Mouse (Mus musculus) cerebellum, adult 11-12 months (tissue): ENCODE data around the gene Prss56.

Source experiments
- DNase-seq: peaks from one replicate; pipeline ENCODE4 v3.0.0; 2022

The Prss56 gene

DNA sequence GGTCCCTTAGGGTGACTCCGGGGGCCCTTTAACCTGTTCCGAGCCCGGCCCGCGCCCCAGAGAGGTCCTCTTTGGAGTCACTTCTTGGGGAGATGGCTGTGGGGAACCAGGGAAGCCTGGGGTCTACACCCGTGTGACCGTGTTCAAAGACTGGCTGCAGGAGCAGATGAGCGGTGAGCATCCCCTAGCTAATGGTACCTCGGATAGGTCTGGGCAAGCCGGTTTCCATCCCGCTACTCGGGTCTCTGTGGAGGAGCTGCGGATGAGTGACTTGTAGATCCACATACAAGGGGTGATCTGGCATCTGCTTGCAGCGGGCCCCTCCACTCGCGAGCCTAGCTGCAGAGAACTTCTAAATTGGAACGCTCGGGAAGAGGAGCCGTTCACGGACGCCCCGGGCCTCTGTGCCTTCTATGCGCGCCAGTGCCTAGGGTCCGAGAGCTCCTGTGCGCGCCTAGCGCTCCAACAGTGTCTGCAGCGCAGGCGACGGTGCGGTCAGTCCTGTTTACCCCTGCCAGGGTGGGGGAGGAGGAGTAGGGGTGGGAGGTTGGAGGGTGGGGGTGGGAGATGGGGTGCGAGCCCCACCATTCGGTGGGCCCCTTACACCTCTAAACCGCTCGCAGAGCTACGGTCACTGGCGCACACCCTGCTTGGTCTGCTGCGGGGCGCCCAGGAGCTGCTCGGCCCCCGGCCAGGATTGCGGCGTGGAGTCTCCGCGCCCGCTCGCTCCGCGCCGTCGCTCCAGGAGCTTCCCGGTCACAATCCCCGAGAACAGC lies 3.3 kb downstream of the Prss56 start:
- DNase-seq, result no peak

DNA sequence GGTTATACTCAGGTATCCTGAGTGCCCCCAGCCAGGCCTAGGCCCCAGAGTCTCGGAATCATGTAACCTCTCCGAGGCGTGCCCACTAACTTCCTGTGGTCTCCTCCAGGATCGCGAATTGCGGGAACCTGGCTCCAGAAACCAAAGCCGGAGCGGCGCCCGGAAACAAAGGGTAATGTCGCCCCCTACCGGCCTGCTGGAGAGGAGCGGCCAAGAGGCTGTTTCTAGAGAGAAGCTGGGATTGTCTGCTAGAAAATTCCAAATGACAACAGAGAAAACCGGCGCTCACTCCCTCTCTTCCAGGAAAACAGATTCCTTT lies 3.9 kb downstream of the Prss56 start:
- DNase-seq, result peak; percentile 60

DNA sequence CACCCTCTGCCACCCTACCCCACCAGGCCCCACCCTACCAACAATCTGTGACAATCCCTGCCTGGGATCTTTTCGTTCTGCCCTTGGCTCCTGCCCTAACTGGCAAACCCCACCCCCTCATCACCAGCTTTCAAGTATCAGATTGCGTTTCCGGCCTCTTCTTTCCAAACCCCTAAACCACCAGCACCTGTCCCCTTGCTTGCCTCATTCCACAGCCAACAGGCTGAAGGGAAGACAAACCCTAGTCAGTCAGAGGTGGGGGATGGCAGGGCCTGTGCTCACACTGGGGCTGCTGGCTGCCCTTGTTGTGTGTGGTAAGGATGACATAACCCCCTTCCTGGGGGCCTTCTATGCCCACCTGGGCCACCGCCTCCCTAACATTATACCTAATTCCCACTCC lies 7.3 kb downstream of the Prss56 start, which contains the start of gene Chrnd:
Gene Chrnd (plus strand): TSS at position 179 of the 400 bp plus-strand sequence.
- DNase-seq, result no peak

DNA sequence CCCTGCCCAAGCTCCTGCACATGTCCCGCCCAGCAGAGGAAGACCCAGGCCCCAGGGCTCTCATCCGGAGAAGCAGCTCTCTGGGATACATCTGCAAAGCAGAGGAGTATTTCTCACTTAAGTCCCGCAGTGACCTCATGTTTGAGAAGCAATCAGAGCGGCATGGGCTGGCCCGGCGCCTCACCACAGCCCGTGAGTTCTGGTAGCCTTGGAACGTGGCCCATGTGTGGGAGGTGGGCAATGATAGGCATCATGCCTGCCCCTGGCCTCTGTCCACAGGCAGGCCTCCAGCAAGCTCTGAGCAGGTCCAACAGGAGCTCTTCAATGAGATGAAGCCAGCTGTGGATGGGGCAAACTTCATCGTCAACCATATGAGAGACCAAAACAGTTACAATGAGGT lies 14.2 kb downstream of the Prss56 start:
- DNase-seq, result no peak

DNA sequence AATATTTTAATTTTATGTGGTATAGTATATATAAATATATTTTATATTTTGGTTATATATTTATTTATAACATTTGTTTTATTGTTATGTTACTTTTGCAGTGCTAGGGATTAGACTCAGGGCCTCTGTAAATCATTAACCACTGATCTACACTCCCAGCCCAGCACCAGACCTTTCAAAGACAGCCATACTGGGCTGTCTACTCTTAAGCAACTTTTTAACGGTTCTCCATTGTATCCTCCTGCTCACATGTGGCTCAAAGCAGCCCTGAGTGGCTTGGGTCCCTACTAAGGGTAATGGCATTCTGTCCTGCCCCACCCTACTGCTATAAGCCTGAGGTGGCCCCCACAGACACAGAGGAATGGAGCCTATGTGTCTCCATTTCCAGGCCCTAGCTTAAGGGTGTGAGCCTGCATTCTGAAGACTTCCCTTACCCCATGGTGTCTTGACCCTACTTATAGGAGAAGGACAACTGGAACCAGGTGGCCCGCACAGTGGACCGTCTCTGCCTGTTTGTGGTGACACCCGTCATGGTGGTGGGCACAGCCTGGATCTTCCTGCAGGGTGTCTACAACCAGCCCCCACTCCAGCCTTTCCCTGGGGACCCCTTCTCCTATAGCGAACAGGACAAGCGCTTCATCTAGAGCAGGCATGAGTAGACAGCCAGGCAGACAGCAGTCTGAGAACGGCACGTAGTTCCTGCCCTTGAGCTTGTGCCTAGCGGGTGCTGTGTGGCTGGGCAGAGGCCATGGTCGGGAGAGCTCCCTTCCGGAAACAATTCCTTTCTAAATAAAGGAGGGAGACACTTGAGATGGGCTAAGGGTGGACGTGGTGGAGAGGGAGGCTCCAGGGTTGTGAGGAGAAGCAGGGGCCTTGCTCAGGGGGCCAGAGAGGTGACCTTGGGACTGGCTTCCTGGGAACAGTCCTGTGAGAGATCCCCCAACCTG lies 15.3 kb downstream of the Prss56 start:
- no peak for DNase-seq

DNA sequence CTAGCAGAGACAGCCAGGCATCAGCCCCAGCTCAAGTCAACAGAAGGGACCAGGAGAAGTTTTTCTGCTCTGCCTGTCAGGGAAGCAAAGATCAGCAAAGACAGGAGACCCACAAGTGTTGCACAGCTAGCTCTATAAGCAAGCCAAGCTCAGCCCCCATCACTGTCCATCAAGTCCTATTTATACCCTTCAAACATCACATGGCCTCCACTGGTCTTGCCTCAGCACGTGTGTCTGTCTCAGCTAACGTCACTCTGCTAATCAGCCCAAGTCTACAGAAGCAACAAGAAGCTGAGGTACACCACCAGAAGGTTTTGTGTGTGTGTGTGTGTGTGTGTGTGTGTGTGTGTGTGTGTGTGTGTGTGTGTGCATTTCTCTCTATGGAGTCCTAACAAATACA lies 17.7 kb downstream of the Prss56 start:
- DNase-seq, result no peak

DNA sequence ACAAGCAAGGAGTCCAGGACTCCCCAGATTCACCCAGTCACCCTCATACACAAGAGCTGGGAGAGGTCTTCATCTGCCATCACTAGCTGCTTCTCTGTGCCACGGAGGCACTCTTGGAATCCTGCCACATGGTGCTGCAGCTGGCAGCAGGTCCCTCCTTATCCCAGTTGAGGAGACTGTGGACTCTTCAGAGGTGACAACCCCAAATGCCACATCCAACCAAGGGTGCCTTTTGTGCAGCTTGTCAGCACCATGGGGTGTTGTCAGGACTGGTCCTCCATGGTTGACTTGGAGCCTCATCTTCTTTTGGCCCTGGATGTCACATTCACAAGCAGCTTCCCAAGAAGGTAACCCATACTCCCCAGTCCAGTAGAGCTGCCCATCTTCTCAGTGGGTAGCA lies 18.7 kb downstream of the Prss56 start:
- no peak for DNase-seq

DNA sequence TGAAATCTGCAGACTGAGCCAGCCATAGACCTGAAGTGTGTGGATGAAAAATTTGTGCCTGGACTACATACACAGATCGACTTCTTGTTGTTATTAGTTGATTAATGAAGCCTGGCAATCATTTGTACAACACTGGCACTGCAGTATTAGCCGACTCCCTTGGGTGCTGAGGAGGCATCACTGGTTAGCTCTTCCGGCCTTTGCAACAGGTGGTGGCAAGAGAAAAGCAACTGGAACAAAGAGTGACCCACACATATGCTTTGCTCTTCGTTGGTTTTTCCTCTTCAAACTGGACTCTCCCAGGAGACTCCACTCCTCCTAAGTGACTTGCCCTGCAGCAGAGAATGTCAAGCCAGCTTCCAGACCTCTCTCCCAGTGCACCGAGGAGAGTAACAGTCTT lies 20.7 kb downstream of the Prss56 start:
- no peak for DNase-seq

DNA sequence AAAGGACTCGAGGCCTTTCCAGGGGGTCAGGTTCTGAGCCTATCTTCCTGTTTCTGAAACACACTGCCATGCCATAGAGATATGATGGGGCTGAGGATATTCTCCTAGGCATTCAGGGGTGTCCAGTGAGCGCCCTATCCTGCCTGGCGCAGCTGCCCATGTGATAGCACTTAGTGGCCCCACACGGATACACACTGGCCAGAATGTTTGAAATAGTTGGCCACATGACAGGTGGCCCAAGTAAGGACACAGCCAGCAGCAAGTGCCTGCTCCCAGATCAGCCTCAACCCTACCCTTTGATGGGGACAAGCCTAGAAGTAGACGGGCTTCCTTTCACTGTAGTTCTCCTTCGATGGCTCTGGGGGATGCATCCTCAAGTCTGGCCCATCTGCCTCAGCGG lies 21.4 kb downstream of the Prss56 start, which contains the start of gene Chrng:
Gene Chrng (plus strand): TSS at position 193 of the 400 bp plus-strand sequence.
- DNase-seq, result no peak

DNA sequence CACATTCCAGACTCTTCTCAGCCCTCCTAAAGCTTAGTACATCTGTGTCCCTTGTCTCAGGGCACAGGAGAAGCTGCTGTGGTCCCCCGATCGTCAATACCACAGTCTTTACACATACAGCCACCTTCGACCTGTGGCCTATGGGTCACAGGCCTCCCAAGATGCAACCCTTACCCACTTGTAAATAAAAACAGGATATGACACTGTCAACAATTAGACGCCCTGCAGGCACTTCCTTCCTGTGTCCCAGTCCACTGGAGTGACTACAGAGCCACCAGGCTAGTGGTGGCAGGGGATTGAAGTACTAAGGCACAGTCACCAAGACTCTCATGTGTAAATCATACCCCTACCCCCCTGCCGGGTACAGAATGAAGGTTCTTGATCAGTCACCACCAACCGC lies 21.9 kb downstream of the Prss56 start:
- no peak for DNase-seq

DNA sequence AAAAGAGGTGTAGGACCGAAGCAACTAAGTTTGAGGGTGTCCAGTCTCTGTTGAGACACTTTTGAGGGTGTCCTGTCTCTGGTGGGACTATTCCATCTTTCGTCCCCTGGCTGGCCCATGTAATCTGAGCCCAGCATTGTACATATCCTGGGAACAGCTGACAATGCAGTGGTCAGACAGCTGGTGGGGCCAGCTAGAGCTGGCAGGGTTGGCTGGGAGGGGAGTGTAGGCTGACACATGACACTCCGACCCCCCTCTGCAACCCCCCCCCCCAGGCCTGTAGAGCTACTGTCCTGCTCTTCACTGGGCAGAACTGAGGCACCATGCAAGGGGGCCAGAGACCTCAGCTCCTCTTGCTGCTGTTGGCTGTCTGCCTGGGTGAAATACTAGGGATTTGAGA lies 22.4 kb downstream of the Prss56 start:
- DNase-seq, result no peak

DNA sequence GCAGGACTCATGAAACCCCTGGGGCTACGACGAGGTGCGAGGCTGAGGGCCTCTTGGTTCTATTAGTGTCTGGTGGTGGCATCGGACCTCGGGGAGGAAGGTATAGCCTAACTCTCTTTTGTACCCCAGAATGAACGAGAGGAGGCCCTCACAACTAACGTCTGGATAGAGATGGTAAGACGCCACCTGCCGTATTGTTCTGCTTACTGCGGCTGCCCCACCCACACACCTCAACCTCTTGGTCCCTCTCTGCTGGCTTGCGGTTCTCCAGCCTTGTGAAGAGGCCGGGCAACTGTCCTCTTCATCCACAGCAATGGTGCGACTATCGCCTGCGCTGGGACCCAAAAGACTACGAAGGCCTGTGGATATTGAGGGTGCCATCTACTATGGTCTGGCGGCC lies 23.2 kb downstream of the Prss56 start:
- DNase-seq, result no peak

DNA sequence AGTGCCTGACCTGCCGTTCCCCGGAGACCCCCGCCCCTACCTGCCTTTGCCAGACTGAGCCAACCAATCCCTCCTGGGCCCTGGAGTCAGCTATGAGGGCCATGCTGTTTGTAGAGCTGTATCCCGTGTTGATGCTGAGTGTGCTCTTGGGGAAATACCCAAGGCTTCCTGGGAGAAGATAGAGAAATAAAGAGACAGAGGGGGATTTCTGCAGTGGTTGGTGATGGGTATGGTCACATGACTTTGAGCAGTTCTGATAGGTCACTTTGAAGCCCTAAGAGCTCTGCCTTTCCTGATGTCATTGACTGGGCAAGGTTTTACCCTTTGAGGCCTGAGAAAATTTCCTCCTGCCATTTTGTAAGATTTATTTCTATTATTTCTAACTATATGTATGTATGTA lies 28.3 kb downstream of the Prss56 start:
- DNase-seq, result no peak

DNA sequence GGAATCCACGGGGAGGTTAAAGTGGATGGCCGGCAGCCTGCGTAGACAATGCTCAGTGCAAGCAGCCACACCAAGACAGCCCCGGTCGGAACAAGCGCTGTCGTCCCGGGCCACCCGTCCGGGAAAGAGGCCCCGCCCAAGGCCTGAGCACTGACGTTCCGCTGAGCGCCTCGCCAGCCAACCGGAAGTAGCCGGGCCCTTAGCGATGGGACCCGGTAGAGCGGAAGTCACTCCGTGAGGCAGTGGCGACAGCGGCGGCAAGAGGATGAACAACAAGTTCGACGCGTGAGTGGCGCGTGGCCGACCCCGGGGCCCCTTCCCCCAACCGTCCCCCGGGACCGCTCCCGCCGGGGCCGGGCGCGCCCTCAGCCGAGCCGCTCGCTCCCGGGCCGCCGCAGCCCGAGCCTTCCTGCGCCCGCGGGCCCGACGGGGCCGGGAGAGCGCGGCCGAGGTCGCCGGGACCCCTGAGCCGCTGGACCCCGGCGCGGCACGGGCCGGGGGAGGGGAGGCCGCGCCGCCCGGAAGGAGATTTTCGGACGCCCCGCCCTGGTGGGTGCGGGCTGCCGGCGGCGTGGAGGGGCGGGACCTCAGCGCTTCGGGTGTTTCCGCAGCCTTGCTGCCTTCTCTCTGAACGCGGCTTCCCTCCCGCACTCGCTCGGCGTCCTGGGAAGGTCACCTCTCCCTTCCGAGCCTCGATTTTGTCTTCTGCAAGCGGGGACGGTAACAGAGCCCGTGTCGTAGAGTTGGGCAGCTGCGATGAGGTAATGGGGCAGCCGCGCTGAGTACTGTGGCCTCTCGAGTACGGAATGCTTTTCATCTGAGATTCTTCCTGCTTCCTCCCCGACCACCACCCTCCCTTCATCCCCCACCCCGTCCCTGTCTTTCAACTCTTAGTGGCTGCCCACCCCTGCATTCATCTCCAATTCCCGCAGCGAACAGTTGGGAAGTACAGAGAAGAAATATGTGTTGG lies 30.9 kb downstream of the Prss56 start, which contains the start of gene Eif4e2:
Gene Eif4e2 (plus strand): TSS at position 180 of the 970 bp plus-strand sequence.
- peak; percentile 93 for DNase-seq

DNA sequence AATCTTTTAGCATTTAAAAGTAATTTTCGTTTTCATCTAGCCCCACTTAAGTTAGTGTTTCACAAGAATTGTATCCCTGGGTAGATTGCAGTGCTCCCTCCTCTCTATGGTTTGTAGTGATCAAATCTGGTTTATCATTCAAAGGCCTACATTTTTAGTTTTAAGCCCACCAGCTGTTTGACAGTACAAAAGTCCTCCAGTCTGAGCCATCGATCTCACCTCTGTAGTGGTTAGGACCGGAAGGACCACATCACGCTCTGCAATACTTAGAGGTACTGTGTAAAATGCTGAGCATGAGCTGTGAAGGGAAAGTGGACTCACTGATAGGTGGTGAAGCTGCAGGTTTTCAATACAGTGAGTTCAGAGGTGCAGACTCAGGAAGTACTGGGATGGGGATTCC lies 31.6 kb downstream of the Prss56 start:
- DNase-seq, result no peak

DNA sequence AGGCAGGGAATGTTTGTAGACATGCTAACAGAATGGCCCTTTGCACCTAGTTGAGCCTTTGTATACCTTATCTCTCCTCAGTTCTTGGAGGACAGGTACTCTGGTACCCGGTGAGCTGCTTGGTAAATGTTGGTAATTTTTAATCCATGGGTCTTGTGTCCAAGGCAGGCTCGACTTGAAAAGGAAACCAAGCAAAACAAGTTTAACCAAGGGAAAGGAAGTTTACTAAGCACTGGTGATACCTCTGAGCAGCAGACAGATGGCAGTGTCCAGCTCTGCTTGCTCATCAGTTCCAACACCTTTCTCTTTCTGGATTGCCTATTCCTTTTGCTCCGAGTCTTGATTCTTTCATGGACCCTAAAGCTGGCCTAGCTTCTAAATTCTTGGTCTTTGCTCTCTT lies 34.8 kb downstream of the Prss56 start:
- DNase-seq, result no peak

DNA sequence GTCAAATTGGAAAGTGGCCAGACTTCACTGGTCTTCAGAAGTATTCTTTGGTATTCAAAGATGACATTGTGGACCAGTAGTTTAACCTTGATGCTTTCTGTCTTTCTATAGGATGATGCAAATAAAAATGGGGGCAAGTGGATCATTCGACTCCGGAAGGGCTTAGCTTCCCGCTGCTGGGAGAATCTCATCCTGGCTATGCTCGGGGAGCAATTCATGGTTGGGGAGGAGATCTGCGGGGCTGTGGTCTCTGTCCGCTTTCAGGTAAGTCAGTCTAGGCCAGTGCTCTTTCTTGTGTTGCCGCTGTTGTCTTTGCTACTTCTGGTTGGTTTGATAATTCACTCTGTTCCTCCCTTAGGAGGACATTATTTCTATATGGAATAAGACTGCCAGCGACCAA lies 42.6 kb downstream of the Prss56 start:
- DNase-seq, result no peak

DNA sequence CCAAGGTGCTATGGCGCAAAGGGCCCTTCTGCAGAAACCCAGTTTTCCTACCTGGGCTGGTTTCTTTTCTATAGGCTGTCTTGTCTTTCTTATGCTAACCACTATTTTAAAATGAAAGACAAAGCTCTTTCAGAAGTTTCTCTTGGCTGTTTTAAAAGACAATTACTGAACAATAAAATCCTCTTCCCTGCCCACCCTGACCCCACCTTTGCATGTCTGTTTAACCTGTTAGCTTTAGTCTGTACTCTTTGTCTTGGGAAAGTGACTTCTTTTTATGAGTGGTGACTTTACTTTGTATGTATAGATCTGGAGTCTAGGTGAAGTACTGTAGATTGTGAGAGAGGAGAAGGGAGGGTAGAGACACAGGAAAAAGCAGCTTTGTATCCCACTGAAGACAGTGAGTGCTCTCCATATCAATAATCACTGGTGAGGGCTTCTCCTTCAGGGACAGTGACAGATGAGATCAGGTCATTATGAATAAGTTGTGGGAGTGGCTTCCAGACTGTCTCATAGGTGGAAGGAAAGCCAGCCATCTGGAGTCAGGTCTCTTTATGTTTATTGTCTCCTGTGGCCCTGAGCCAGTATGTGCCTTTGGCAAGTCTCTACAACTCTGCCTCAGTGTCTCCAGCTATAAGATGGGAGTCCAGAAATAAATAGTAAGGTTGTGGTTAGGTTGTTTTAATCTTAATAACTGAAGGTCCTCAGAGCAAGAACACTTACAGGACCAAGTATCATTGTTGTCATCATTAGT lies 43.5 kb downstream of the Prss56 start:
- DNase-seq, result peak; percentile 42

DNA sequence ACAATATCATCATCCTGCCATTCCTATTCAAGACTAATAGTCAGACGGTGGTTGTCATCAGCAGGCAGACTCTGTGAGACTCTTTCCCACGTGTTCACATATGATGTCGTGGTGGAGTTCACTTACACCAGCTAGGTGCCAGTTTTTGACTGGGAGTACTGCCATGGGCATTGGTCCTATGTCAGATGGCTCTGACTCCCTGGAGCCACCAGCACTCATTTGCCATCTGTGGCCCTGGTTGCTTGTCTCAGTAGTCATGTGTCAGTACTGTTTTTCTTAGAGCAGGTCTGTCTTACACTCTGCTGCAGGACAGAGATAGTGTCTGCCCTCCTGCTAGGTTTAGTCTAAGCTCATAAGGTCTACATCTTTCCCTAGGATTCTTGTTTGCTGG lies 44.0 kb downstream of the Prss56 start:
- peak; percentile 92 for DNase-seq

DNA sequence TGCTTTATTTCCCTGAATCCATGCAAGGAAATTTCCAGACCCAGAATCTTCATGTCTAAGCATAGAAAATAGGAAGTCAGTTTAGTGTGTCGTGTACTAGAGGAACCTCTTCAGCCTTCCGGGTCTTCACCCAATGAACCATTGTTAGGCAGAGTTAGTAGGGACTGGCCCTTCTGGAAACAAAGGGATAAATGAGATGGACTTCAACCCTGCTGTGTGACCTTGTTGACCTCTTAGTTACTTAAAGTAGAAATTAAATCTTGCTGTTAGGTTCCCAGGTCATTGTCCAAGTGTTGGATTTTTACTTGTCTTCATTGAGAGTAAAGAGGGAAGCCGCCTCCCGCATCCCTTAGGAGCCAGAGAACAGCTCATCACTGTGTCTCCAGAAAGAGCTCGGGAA lies 47.5 kb downstream of the Prss56 start:
- no peak for DNase-seq

DNA sequence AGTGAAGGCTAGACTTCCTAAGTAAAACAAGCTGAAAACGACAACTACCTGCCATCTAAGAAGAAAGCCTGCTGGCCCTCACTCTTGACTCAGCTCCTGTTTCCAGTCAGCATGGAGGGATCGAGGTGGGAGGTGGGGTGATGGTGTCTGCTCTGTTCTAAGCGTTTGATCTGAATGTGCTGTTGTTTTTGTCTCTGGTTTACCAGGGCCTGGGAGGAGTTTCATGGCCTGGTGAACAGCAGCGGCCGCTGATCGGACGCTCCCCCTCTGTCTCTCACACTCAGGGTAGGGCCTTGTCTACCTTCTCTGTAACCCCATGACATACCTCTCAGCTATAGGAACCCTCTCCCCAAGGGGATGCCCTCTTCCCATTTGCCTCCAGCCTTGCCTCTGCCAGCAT lies 49.1 kb downstream of the Prss56 start:
- no peak for DNase-seq
